Mouse (Mus musculus): ENCODE measurements around the gene 3110009E18Rik. TPM values are rescaled to one million over a fixed set of nuclear protein-coding genes. Genes with fewer than 3 reads are reported as not detected.
"Not testable (repeated sequence)": the region's sequence is repeated elsewhere in the genome, so short reads cannot be mapped to it uniquely, and the experiment has no call there.

3110009E18Rik gene
- polyA plus RNA-seq, 1 experiment, result 7.7 TPM

DNA sequence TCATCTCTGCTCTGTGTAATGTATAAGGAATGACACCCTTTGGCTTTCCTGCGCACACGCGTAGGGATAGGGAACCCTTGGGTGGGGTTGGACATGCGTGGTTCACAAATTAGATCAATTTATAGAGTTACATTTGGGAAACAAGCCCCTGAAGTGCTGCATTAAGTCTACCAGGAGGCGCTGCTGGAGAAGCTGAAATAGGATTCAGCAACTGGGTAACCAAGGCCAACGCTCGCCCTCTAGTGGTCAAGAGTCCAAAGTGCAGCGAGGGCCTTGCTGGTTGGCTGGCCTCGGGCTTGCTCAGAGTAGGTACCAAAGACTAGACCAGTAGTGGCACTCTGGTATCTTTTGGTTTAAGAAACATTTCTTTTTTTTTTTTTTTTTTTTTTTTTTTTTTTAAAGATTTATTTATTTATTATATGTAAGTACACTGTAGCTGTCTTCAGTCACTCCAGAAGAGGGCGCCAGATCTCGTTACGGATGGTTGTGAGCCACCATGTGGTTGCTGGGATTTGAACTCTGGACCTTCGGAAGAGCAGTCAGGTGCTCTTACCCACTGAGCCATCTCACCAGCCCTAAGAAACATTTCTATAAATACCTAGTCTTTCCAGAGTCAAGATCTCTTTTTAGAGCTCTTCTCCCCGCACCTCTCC lies 27.4 kb upstream of the 3110009E18Rik start:
- 49% methylated on average over 11 of the region's 14 CpGs for WGBS
- not testable (repeated sequence) for H3K4me3 ChIP-seq (replicated peaks; ENCODE audit: insufficient read depth, low read depth, low read length); H3K27me3 ChIP-seq (ENCODE audit: control insufficient read depth, insufficient read depth, low read length); H3K4me1 ChIP-seq (ENCODE audit: control insufficient read depth, insufficient read depth, low read length); H3K27ac ChIP-seq (ENCODE audit: insufficient read depth, low read length)
- TF ChIP-seq CTCF (IDR thresholded peaks at IDR 0.05; ENCODE audit: borderline replicate concordance, insufficient read depth, low read depth, low read length), result peak; percentile 94
- peak; percentile 77 to 88 for DNase-seq

DNA sequence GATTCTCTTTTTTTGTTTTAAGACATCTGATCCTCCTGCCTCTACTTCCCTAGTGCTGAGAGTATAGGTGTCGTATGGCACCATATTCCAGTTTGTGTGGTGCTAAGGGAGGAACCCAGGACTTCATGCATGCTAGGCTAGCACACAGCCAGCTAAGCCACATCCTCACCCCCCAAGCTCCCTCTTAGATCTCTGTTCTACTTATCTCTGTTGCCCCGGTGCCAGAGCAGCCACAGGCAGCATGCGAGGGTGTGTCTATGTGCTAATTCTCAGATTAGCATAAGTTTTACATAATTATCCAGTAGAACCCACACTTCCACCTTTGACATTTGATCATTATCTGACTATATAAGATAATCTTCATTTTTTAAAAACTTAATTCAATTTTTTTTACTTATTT lies 26.1 kb upstream of the 3110009E18Rik start:
- Histone ChIP-seq H3K4me1 (ENCODE audit: control insufficient read depth, insufficient read depth, low read length) (no peaks in the 10 kb centered on the region; the same call in 1 of the 2 replicates), H3K4me3 (replicated peaks; ENCODE audit: insufficient read depth, low read depth, low read length) (no peak overlapping the region), H3K27ac (ENCODE audit: insufficient read depth, low read length) (no peak overlapping the region), H3K27me3 (ENCODE audit: control insufficient read depth, insufficient read depth, low read length) (no peaks in the 10 kb centered on the region)
- no peak for DNase-seq
- WGBS, result 67% methylated on average over 3 of the region's 3 CpGs
- no peak for TF ChIP-seq CTCF (IDR thresholded peaks at IDR 0.05; ENCODE audit: borderline replicate concordance, insufficient read depth, low read depth, low read length)
- no peak for TF ChIP-seq POLR2A (IDR thresholded peaks at IDR 0.05; ENCODE audit: borderline replicate concordance, insufficient read depth, low read length)

DNA sequence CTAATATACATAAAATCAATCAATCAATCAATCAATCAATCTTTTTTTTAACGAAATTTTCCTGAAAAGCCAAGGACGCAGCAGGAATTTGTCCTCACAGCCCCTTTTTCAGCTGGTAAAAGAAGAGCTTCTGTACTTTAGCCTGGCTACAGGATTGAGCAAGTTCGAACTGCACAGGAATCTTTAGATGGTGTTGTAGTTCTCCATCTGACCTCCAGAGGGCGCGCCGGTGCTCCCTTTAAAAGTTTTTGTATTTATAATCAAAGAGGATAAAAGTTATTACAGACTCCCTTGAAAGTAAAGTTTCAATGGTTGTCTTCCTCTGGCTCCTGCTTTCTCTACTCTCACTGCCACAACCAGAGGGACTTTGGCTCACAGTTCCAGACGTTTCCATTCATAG lies 22.7 kb upstream of the 3110009E18Rik start:
- Histone ChIP-seq H3K27ac (ENCODE audit: insufficient read depth, low read length) (no peak overlapping the region), H3K4me1 (ENCODE audit: control insufficient read depth, insufficient read depth, low read length) (no peaks in the 10 kb centered on the region), H3K4me3 (replicated peaks; ENCODE audit: insufficient read depth, low read depth, low read length) (no peak overlapping the region), H3K27me3 (ENCODE audit: control insufficient read depth, insufficient read depth, low read length) (no peaks in the 10 kb centered on the region)
- peak; percentile 59; the same call in 1 of the 2 replicates for TF ChIP-seq CTCF (IDR thresholded peaks at IDR 0.05; ENCODE audit: borderline replicate concordance, insufficient read depth, low read depth, low read length)
- no peak for TF ChIP-seq POLR2A (IDR thresholded peaks at IDR 0.05; ENCODE audit: borderline replicate concordance, insufficient read depth, low read length)
- peak in 1 of 2 experiments; percentile 62 for DNase-seq
- WGBS, result 12% methylated on average over 7 of the region's 7 CpGs

DNA sequence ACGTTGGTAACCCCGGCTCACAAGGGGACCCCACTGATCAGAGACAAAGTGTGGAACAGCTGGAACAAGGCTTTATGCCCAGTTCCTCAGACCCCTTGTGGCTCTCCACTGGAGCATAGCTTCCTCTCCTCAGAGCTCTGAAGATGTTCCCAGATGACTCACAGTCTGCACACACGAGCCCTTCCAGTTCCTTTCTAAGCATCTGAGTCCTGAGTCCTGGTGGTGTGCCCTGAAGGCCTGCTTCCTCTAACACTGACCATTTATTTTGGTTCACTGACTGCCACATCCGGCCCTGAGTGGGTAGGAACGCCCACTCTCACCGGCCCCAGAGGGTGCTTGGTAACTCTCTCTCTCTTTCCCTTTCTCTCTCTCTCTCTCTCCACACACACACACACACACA lies 21.5 kb upstream of the 3110009E18Rik start:
- no peaks in the 10 kb centered on the region for H3K27me3 ChIP-seq (ENCODE audit: control insufficient read depth, insufficient read depth, low read length)
- H3K4me3 ChIP-seq (replicated peaks; ENCODE audit: insufficient read depth, low read depth, low read length), result no peak overlapping the region
- DNase-seq, result no peak
- H3K4me1 ChIP-seq (ENCODE audit: control insufficient read depth, insufficient read depth, low read length), result no peaks in the 10 kb centered on the region
- 53% methylated on average over 6 of the region's 6 CpGs for WGBS
- TF ChIP-seq POLR2A (IDR thresholded peaks at IDR 0.05; ENCODE audit: borderline replicate concordance, insufficient read depth, low read length) (no peak), CTCF (IDR thresholded peaks at IDR 0.05; ENCODE audit: borderline replicate concordance, insufficient read depth, low read depth, low read length) (no peak)
- H3K27ac ChIP-seq (ENCODE audit: insufficient read depth, low read length), result no peak overlapping the region

DNA sequence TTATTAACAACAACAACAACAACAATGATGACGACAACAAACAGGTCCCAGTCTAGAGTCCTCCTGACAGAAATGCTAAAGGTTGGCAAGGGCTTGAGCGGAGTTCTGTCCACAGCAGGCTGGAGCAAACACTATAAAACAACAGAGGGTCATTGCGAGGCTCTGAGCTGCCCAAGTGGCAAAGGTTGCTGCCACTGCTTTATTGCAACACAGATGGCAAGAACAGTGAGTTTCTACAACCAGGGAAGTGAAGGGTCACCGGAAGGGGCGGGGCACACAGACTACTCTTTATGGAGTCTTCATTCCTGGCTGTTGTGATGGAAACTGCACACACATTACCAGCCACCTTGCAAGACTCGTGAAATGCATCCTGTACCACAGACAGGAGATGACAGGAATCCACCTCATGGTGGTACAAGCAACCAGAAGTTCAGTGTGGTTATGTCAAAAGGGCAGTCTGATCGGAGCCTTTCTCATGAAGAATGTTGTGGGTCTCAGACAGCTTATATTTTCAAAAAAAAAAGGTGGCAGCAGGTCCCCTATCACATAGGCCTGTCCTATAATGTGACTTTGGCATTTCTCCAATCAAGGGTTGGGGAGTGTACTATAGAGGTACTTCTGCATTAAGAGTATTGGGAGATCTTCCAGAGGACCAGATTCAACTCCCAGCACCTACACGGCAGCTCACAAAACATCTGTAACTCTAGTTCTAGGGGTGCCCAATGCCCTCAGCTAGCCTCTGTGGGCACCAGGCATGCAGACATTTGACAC lies 20.3 kb upstream of the 3110009E18Rik start:
- 83% methylated on average over 8 of the region's 8 CpGs for WGBS
- H3K27me3 ChIP-seq (ENCODE audit: control insufficient read depth, insufficient read depth, low read length), result no peaks in the 10 kb centered on the region

DNA sequence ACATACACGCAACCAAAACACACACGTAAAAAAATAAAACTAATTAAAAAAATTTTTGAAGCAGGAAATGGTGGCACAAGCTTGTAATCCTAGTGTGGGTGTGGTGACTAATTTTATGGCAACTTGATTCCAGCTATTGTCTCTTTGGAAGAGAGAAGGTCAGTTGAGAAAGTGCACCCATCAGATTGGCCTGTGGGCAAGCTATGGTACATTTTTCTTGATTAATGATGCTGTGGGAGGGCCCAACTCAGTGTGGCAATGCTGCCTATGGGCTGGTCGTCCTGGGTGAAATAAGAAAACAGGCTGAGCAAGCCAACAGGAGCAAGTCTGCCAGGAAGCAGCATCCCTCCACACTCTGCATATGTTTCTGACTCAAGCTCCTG lies 19.8 kb upstream of the 3110009E18Rik start:
- DNase-seq, result no peak
- H3K27me3 ChIP-seq (ENCODE audit: control insufficient read depth, insufficient read depth, low read length), result no peaks in the 10 kb centered on the region
- no peak overlapping the region for H3K4me3 ChIP-seq (replicated peaks; ENCODE audit: insufficient read depth, low read depth, low read length)
- no peak for TF ChIP-seq CTCF (IDR thresholded peaks at IDR 0.05; ENCODE audit: borderline replicate concordance, insufficient read depth, low read depth, low read length)
- TF ChIP-seq POLR2A (IDR thresholded peaks at IDR 0.05; ENCODE audit: borderline replicate concordance, insufficient read depth, low read length), result no peak
- no peak overlapping the region for H3K27ac ChIP-seq (ENCODE audit: insufficient read depth, low read length)
- H3K4me1 ChIP-seq (ENCODE audit: control insufficient read depth, insufficient read depth, low read length), result no peaks in the 10 kb centered on the region
- 89% methylated on average over 3 of the region's 3 CpGs for WGBS

More for the DNA sequence above, 20.3 kb upstream of the 3110009E18Rik start:
- no peak for DNase-seq
- no peaks in the 10 kb centered on the region for H3K4me1 ChIP-seq (ENCODE audit: control insufficient read depth, insufficient read depth, low read length)
- H3K27ac ChIP-seq (ENCODE audit: insufficient read depth, low read length), result no peak overlapping the region
- no peak overlapping the region for H3K4me3 ChIP-seq (replicated peaks; ENCODE audit: insufficient read depth, low read depth, low read length)
- TF ChIP-seq POLR2A (IDR thresholded peaks at IDR 0.05; ENCODE audit: borderline replicate concordance, insufficient read depth, low read length) (no peak), CTCF (IDR thresholded peaks at IDR 0.05; ENCODE audit: borderline replicate concordance, insufficient read depth, low read depth, low read length) (no peak)

DNA sequence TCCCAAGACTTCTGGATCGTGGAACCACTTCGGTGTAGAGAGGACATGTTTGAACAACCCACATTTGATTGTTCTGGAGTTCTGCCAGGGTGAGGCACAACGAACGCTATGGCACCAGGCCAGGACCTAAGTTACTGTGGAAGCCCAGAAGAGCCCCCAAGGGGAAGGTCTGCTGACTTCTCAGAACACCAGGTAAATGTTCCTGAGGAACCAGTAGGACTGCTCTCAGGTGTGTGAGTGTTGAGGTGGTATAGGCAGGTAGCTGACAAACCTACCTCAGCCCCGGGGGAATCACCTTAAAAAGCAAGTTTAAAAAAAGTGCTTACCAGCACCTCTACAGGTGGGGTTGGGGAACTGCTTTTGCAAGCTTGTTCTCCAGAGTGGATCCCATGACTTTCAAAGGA lies 15.4 kb upstream of the 3110009E18Rik start:
- TF ChIP-seq POLR2A (IDR thresholded peaks at IDR 0.05; ENCODE audit: borderline replicate concordance, insufficient read depth, low read length) (no peak), CTCF (IDR thresholded peaks at IDR 0.05; ENCODE audit: borderline replicate concordance, insufficient read depth, low read depth, low read length) (no peak)
- 29% methylated on average over 5 of the region's 5 CpGs for WGBS
- Histone ChIP-seq H3K27ac (ENCODE audit: insufficient read depth, low read length) (no peak overlapping the region), H3K4me3 (replicated peaks; ENCODE audit: insufficient read depth, low read depth, low read length) (no peak overlapping the region), H3K27me3 (ENCODE audit: control insufficient read depth, insufficient read depth, low read length) (no peaks in the 10 kb centered on the region), H3K4me1 (ENCODE audit: control insufficient read depth, insufficient read depth, low read length) (no peaks in the 10 kb centered on the region)
- no peak for DNase-seq
